Mouse (Mus musculus): ENCODE measurements at regions not wholly inside any gene's neighbourhood (a gene's known extent, or its start where the extent isn't known, plus 50 kb on each side); places are given as distances from the start of the nearest gene placed in this dataset.
"Not testable (repeated sequence)": the region's sequence is repeated elsewhere in the genome, so short reads cannot be mapped to it uniquely, and the experiment has no call there.

DNA sequence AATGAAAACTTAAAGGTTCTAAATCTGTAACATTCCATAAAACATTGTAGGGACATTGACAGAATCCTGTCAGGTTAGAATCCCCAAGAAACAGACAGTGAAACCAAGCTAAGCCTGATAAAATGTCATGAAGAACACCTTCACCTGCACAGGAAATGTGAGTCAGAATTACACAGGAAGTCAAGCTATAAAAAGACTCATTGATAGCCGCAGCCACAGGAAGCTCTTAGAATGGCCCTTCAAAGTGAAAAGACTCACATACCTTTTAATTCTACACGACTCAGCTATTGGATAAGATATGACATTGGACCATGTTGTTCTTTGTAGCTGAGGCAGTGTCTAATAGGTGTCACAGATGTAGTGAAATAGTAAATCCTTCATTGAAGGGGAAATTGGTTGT lies 55.3 kb downstream of the Spin2c start:
- DNase-seq (no peak), ATAC-seq (no peak)
- H3K9ac ChIP-seq: no peak overlapping the region
- H3K4me3 ChIP-seq (ENCODE audit: low read depth, low read length): no peak overlapping the region
- H3K27ac ChIP-seq (ENCODE audit: low read depth, low read length): no peak overlapping the region
- TF ChIP-seq CTCF (IDR thresholded peaks at IDR 0.05; ENCODE audit: low read depth): no peak
- no peaks in the 10 kb centered on the region for H3K4me1 ChIP-seq (ENCODE audit: insufficient read depth)
- H3K9me3 ChIP-seq (ENCODE audit: low read length): no peaks in the 10 kb centered on the region
- no peak overlapping the region for H3K4me2 ChIP-seq (ENCODE audit: low read depth)
- 76% methylated on average over 2 of the region's 2 CpGs for WGBS
- H3K27me3 ChIP-seq (ENCODE audit: insufficient read depth, low read length): no peaks in the 10 kb centered on the region
- H3K36me3 ChIP-seq (ENCODE audit: insufficient read depth): no peaks in the 10 kb centered on the region

DNA sequence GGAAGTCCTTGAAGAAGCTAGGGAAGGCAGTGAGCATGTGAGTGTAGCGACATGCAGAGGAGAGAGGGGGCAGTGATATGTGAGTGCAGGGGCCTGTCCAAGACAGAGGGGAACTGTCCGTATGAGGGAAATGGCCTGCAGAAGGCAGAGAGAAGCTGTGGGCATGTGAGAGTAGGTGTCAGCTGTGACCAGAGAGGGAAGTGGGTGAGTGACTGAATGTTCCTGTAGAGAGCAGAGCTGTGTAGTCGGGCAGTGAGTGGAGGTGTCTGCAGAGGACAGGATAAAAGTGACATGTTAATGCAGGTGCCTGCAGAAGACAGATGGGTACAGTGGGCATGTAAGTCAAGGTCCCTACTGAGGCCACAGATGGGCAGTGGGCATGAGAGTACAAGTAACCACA lies 84.4 kb downstream of the Samt1 start:
- Histone ChIP-seq H3K27me3 (ENCODE audit: insufficient read depth, low read length) (no peaks in the 10 kb centered on the region), H3K9me3 (ENCODE audit: low read length) (no peaks in the 10 kb centered on the region), H3K4me3 (ENCODE audit: low read depth, low read length) (no peak overlapping the region), H3K36me3 (ENCODE audit: insufficient read depth) (no peaks in the 10 kb centered on the region), H3K4me1 (ENCODE audit: insufficient read depth) (no peaks in the 10 kb centered on the region), H3K9ac (no peak overlapping the region), H3K27ac (ENCODE audit: low read depth, low read length) (no peak overlapping the region), H3K4me2 (ENCODE audit: low read depth) (no peak overlapping the region)
- WGBS: 81% methylated on average over 3 of the region's 3 CpGs
- TF ChIP-seq CTCF (IDR thresholded peaks at IDR 0.05; ENCODE audit: low read depth): no peak
- DNase-seq (no peak), ATAC-seq (no peak)

DNA sequence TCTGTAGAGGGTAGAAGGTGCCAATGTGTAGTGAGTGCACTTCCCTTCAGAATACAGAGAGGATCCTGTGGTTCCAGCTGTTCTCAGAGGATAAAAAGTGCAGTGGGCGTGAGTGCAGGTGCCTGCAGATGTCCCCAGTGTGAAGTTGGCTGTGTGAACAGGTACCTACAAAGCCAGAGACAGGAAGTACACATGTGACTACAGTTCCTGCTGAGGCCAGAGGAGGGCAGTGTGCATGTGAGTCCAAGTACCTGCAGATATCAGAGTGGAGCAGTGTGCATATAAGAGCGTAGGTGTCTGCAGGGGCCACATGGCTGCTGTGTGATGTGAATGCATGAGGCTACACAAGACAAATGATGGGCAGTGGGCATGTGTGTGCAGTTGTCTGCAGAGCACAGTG lies 79.9 kb downstream of the Samt1 start:
- Histone ChIP-seq H3K27ac (ENCODE audit: low read depth, low read length) (no peak overlapping the region), H3K9ac (no peak overlapping the region), H3K27me3 (ENCODE audit: insufficient read depth, low read length) (no peaks in the 10 kb centered on the region), H3K36me3 (ENCODE audit: insufficient read depth) (no peaks in the 10 kb centered on the region), H3K4me2 (ENCODE audit: low read depth) (no peak overlapping the region), H3K4me3 (ENCODE audit: low read depth, low read length) (no peak overlapping the region), H3K9me3 (ENCODE audit: low read length) (no peaks in the 10 kb centered on the region), H3K4me1 (ENCODE audit: insufficient read depth) (no peaks in the 10 kb centered on the region)
- no peak for ATAC-seq
- TF ChIP-seq CTCF (IDR thresholded peaks at IDR 0.05; ENCODE audit: low read depth): peak; percentile 27; the same call in 1 of the 2 replicates
- no peak for DNase-seq
- WGBS: 75% methylated on average over 2 of the region's 2 CpGs

- ATAC-seq (no peak), DNase-seq (no peak)
- H3K36me3 ChIP-seq (ENCODE audit: insufficient read depth): no peaks in the 10 kb centered on the region
- H3K4me1 ChIP-seq (ENCODE audit: insufficient read depth): no peaks in the 10 kb centered on the region
- no peak overlapping the region for H3K4me3 ChIP-seq (ENCODE audit: low read depth, low read length)
- H3K27ac ChIP-seq (ENCODE audit: low read depth, low read length): no peak overlapping the region
- no peak overlapping the region for H3K4me2 ChIP-seq (ENCODE audit: low read depth)
- WGBS: 83% methylated on average over 3 of the region's 3 CpGs
- H3K9ac ChIP-seq: no peak overlapping the region
- no peaks in the 10 kb centered on the region for H3K27me3 ChIP-seq (ENCODE audit: insufficient read depth, low read length)
- H3K9me3 ChIP-seq (ENCODE audit: low read length): no peaks in the 10 kb centered on the region
- TF ChIP-seq CTCF (IDR thresholded peaks at IDR 0.05; ENCODE audit: low read depth): no peak
Measured at GRCm38 (mm10) chrX:153936111-153936510, 76.3 kb downstream of the Samt1 start.

GRCm38 (mm10) chrX:153937346-153937745 lies 75.1 kb downstream of the Samt1 start:
- TF ChIP-seq CTCF (IDR thresholded peaks at IDR 0.05; ENCODE audit: low read depth): no peak
- Histone ChIP-seq H3K9me3 (ENCODE audit: low read length) (no peaks in the 10 kb centered on the region), H3K27me3 (ENCODE audit: insufficient read depth, low read length) (no peaks in the 10 kb centered on the region), H3K4me3 (ENCODE audit: low read depth, low read length) (no peak overlapping the region), H3K4me2 (ENCODE audit: low read depth) (no peak overlapping the region), H3K36me3 (ENCODE audit: insufficient read depth) (no peaks in the 10 kb centered on the region), H3K27ac (ENCODE audit: low read depth, low read length) (no peak overlapping the region), H3K9ac (no peak overlapping the region), H3K4me1 (ENCODE audit: insufficient read depth) (no peaks in the 10 kb centered on the region)
- no peak for ATAC-seq
- DNase-seq: no peak

- H3K9ac ChIP-seq: no peak overlapping the region
- no peaks in the 10 kb centered on the region for H3K27me3 ChIP-seq (ENCODE audit: insufficient read depth, low read length)
- H3K27ac ChIP-seq (ENCODE audit: low read depth, low read length): no peak overlapping the region
- 86% methylated on average over 7 of the region's 7 CpGs for WGBS
- no peaks in the 10 kb centered on the region for H3K9me3 ChIP-seq (ENCODE audit: low read length)
- no peak for DNase-seq
- TF ChIP-seq CTCF (IDR thresholded peaks at IDR 0.05; ENCODE audit: low read depth): no peak
- ATAC-seq: no peak
- no peak overlapping the region for H3K4me3 ChIP-seq (ENCODE audit: low read depth, low read length)
- H3K4me2 ChIP-seq (ENCODE audit: low read depth): no peak overlapping the region
- no peaks in the 10 kb centered on the region for H3K36me3 ChIP-seq (ENCODE audit: insufficient read depth)
- H3K4me1 ChIP-seq (ENCODE audit: insufficient read depth): no peaks in the 10 kb centered on the region
Measured at GRCm38 (mm10) chrX:153940089-153940488, 72.4 kb downstream of the Samt1 start.

- H3K27me3 ChIP-seq (ENCODE audit: insufficient read depth, low read length); DNase-seq; ATAC-seq; H3K27ac ChIP-seq (ENCODE audit: low read depth, low read length); H3K4me1 ChIP-seq (ENCODE audit: insufficient read depth); H3K4me2 ChIP-seq (ENCODE audit: low read depth); H3K36me3 ChIP-seq (ENCODE audit: insufficient read depth); H3K9me3 ChIP-seq (ENCODE audit: low read length); H3K9ac ChIP-seq; H3K4me3 ChIP-seq (ENCODE audit: low read depth, low read length): not testable (repeated sequence)
- WGBS: 89% methylated on average over 3 of the region's 3 CpGs
Measured at GRCm38 (mm10) chrX:153941130-153941529, 71.3 kb downstream of the Samt1 start.
